Mouse (Mus musculus) myocyte (in vitro differentiated cells): ENCODE data around the gene Gbx1.

Source experiments
- E2F4 ChIP-seq: IDR thresholded peaks from one replicate; pipeline ENCODE4 v1.6.1; 2011; ENCODE audit warnings: mild to moderate bottlenecking, control low read depth, moderate library complexity; ENCODE audit not compliant: insufficient read depth
- MYOD1 ChIP-seq, 3 experiments: IDR thresholded peaks; one replicate each; pipeline ENCODE4 v1.6.1; 2011; ENCODE audit warnings: control low read depth in 2 of 3, low read depth in 2 of 3, mild to moderate bottlenecking in 2 of 3, moderate library complexity in 1 of 3; ENCODE audit not compliant: insufficient read length in 2 of 3, control insufficient read depth in 1 of 3
- MYOG ChIP-seq, 3 experiments: IDR thresholded peaks; one replicate each; pipeline ENCODE4 v1.6.1; 2011; ENCODE audit warnings: control low read depth in 2 of 3, low read depth in 2 of 3, mild to moderate bottlenecking in 2 of 3; ENCODE audit not compliant: insufficient read length in 2 of 3, control insufficient read depth in 1 of 3, insufficient read depth in 1 of 3
- POLR2A ChIP-seq: IDR thresholded peaks from one replicate; pipeline ENCODE4 v1.6.1; 2011; ENCODE audit warnings: low read depth, mild to moderate bottlenecking, control low read depth, moderate library complexity; ENCODE audit not compliant: insufficient read length
- USF1 ChIP-seq: IDR thresholded peaks from one replicate; pipeline ENCODE4 v1.6.1; 2011; ENCODE audit warnings: low read depth, mild to moderate bottlenecking, control low read depth, moderate library complexity

GRCm38 (mm10) chr5:24502786-24503185 is 24.2 kb downstream of the Gbx1 start:
- TF ChIP-seq POLR2A (no peak), USF1 (no peak), E2F4 (no peak), MYOD1 (IDR thresholded peaks at IDR 0.05; ENCODE audit: control insufficient read depth in 1 of 3, insufficient read length in 2 of 3, low read depth in 2 of 3) (no peak), MYOG (IDR thresholded peaks at IDR 0.05; ENCODE audit: control insufficient read depth in 1 of 3, insufficient read depth in 1 of 3, insufficient read length in 2 of 3, low read depth in 2 of 3) (no peak)
